Mouse (Mus musculus): Measurements from ENCODE around the gene Sntg2.

- TF ChIP-seq MAFK (IDR thresholded peaks at IDR 0.05; ENCODE audit: insufficient read depth, low read depth, low read length) (no peak), ZC3H11A (IDR thresholded peaks at IDR 0.05; ENCODE audit: borderline replicate concordance, low read depth, low read length) (no peak), CHD2 (IDR thresholded peaks at IDR 0.05; ENCODE audit: low read depth, low read length) (no peak)
These were observed 172.6 kb downstream of the Sntg2 start for GRCm38 (mm10) chr12:30200621-30201020.

Data from ES-E14 (cell line).